Mouse (Mus musculus) myocyte (in vitro differentiated cells): ENCODE results near the gene Ogg1. TPM values are rescaled to one million over a fixed set of nuclear protein-coding genes. Genes with fewer than 3 reads are reported as not detected.

Experiments
- H3K27me3 ChIP-seq: one replicate; pipeline ENCODE4 v1.6.1; 2011; ENCODE audit not compliant: control insufficient read depth, insufficient read depth, insufficient read length
- H3K36me3 ChIP-seq: one replicate; pipeline ENCODE4 v1.6.1; 2011; ENCODE audit not compliant: control insufficient read depth, insufficient read depth
- H3K4me2 ChIP-seq: one replicate; pipeline ENCODE4 v1.6.1; 2011; ENCODE audit warnings: low read depth, control low read depth
- H3K4me3 ChIP-seq: one replicate; pipeline ENCODE4 v1.5.1; 2011; ENCODE audit warnings: mild to moderate bottlenecking, control low read depth, moderate library complexity
- H3K79me2 ChIP-seq: one replicate; pipeline ENCODE4 v1.6.1; 2011; ENCODE audit not compliant: control insufficient read depth, insufficient read depth
- H3ac ChIP-seq: one replicate; pipeline ENCODE4 v1.6.1; 2011; ENCODE audit not compliant: control insufficient read depth, insufficient read length
- CEBPB ChIP-seq: IDR thresholded peaks from 2 replicates; pipeline ENCODE4 v1.6.1; 2011; ENCODE audit warnings: mild to moderate bottlenecking, moderate library complexity; ENCODE audit not compliant: poor library complexity, insufficient read depth, severe bottlenecking
- E2F4 ChIP-seq: IDR thresholded peaks from one replicate; pipeline ENCODE4 v1.6.1; 2011; ENCODE audit warnings: mild to moderate bottlenecking, control low read depth, moderate library complexity; ENCODE audit not compliant: insufficient read depth
- MAX ChIP-seq: IDR thresholded peaks from one replicate; pipeline ENCODE4 v1.6.1; 2011; ENCODE audit warnings: low read depth, mild to moderate bottlenecking, control low read depth
- MYOD1 ChIP-seq, 3 experiments: IDR thresholded peaks; one replicate each; pipeline ENCODE4 v1.6.1; 2011; ENCODE audit warnings: control low read depth in 2 of 3, low read depth in 2 of 3, mild to moderate bottlenecking in 2 of 3, moderate library complexity in 1 of 3; ENCODE audit not compliant: insufficient read length in 2 of 3, control insufficient read depth in 1 of 3
- MYOG ChIP-seq, 3 experiments: IDR thresholded peaks; one replicate each; pipeline ENCODE4 v1.6.1; 2011; ENCODE audit warnings: control low read depth in 2 of 3, low read depth in 2 of 3, mild to moderate bottlenecking in 2 of 3; ENCODE audit not compliant: insufficient read length in 2 of 3, control insufficient read depth in 1 of 3, insufficient read depth in 1 of 3
- POLR2A ChIP-seq: IDR thresholded peaks from one replicate; pipeline ENCODE4 v1.6.1; 2011; ENCODE audit warnings: low read depth, mild to moderate bottlenecking, control low read depth, moderate library complexity; ENCODE audit not compliant: insufficient read length
- POLR2AphosphoS2 ChIP-seq: IDR thresholded peaks from one replicate; pipeline ENCODE4 v1.6.1; 2011; ENCODE audit warnings: low read depth, control low read depth; ENCODE audit not compliant: insufficient read length
- REST ChIP-seq: IDR thresholded peaks from one replicate; pipeline ENCODE4 v1.6.1; 2011; ENCODE audit warnings: mild to moderate bottlenecking, control low read depth, moderate library complexity; ENCODE audit not compliant: insufficient read depth, insufficient read length
- SRF ChIP-seq: IDR thresholded peaks from one replicate; pipeline ENCODE4 v1.6.1; 2011; ENCODE audit warnings: low read depth; ENCODE audit not compliant: control insufficient read depth, insufficient read length
- TCF12 ChIP-seq: IDR thresholded peaks from one replicate; pipeline ENCODE4 v1.6.1; 2011; ENCODE audit warnings: mild to moderate bottlenecking, control low read depth; ENCODE audit not compliant: poor library complexity, insufficient read depth, severe bottlenecking
- TCF3 ChIP-seq: IDR thresholded peaks from one replicate; pipeline ENCODE4 v1.6.1; 2011; ENCODE audit warnings: low read depth, control low read depth; ENCODE audit not compliant: insufficient read length
- USF1 ChIP-seq: IDR thresholded peaks from one replicate; pipeline ENCODE4 v1.6.1; 2011; ENCODE audit warnings: low read depth, mild to moderate bottlenecking, control low read depth, moderate library complexity
- polyA plus RNA-seq: library from polyadenylated mRNA; unstranded; fragments of >200 nt; fragmentation: generic; extraction: Trizol; gene quantifications from one replicate; pipeline ENCODE4 v1.2.1, GENCODE M21; 2012; ENCODE audit warnings: missing spikeins

Gene Ogg1
- 11.8 TPM for polyA plus RNA-seq

DNA sequence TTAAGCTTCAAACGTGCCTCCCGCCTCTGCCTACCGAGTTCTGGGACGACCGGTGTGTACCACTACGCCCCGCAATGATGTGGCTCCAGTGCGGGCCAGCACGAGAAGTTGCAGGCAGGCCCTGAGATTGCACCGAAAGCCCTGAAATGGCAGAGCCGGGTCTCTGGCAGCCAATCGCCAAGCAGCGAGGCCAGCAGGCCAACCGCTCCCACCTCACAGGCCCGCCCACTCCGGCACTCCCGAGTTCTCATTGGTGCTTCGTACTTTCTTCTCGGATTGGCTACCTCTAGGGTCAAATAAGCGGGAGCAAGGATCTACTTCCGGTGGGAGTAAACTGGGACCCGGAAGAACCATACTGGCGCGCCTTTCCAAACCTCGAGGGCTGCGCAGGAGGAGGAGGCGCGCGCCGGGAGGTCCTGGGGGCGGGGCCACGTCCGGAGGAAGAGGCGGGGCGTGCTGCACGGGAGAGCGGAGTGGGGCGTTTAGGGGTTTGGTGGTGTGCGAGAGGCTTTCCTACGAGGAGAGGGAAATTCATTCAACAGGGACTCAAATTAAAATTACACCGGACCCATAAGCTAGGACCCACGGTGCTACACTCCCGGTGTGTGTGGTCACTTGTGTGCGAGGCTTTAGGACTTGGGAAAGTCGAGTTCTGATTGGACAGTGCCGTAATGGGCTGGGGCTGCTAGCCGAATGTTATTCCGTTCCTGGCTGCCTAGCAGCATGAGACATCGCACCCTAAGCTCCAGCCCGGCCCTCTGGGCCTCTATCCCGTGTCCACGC is at the start of gene Ogg1:
Ogg1 (plus strand) TSS at position 440 of the 783 bp plus-strand sequence.
- Histone ChIP-seq H3K4me2 (peak within 1 kb of the TSS; percentile 82), H3K79me2 (no peaks in the 10 kb centered on the region), H3ac (peak within 1 kb of the TSS; percentile 49), H3K27me3 (no peaks in the 10 kb centered on the region), H3K36me3 (peaks cover 34% of the 10 kb centered on the region), H3K4me3 (peak within 1 kb of the TSS; percentile 42)
- TF ChIP-seq USF1 = no peak
- peak in 1 of 3 experiments; percentile 0 for TF ChIP-seq MYOD1 (IDR thresholded peaks at IDR 0.05; ENCODE audit: control insufficient read depth in 1 of 3, insufficient read length in 2 of 3, low read depth in 2 of 3)
- TF ChIP-seq MYOG (IDR thresholded peaks at IDR 0.05; ENCODE audit: control insufficient read depth in 1 of 3, insufficient read depth in 1 of 3, insufficient read length in 2 of 3, low read depth in 2 of 3) = no peak
- TF ChIP-seq MAX = no peak
- TF ChIP-seq E2F4 = peak; percentile 92
- peak; percentile 94 for TF ChIP-seq POLR2A
- TF ChIP-seq TCF12 = no peak
- peak; percentile 74 for TF ChIP-seq SRF
- TF ChIP-seq POLR2AphosphoS2 = peak; percentile 96

GRCm38 (mm10) chr6:113281676-113282075 is 45.1 kb upstream of the Ogg1 start:
- H3K79me2 ChIP-seq = no peaks in the 10 kb centered on the region
- peak; percentile 21 for TF ChIP-seq POLR2AphosphoS2
- TF ChIP-seq REST = no peak
- no peak overlapping the region for H3K4me3 ChIP-seq
- H3ac ChIP-seq = no peak overlapping the region
- H3K4me2 ChIP-seq = no peak overlapping the region
- H3K36me3 ChIP-seq = no peaks in the 10 kb centered on the region
- peaks cover 28% of the 10 kb centered on the region for H3K27me3 ChIP-seq

DNA sequence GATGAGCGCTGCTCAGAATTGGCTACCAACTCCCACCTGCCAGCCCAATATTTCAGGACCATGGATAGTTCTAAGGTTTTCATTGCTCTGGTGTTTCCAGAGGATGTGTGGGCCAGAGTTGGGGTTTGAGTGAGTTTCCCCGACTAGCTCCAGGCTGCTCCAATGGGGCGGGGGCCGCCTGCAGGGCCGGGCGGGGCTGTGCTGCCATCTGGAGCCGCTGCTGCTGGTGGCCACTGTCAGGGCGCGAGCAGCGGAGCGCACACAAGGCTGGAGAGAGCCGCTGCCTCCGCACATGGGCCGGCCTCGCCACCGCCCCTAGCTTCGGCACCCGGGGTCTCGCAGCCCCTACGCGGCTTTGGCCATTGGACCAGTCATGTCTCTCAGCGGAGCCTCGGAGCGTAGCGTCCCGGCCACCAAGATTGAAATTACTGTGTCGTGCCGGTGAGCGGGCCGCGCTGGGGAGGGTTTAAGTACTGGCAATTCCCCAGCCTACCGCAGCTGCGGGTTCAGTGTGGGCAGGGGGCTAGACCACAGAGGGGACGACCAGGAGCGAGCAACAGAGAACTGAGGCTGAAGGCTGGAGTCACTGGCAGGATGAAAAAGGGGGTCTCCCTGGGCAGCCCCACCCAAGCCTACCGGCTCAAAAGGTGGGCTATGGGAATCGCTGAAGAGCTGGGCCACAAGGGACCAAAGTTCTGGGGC is 44.5 kb upstream of the Ogg1 start, which contains the start of gene Cpne9:
Cpne9 (plus strand) TSS at position 207 of the 702 bp plus-strand sequence.
- no peak within 1 kb of the TSS for H3K4me3 ChIP-seq
- H3ac ChIP-seq = no peak within 1 kb of the TSS
- peaks cover 28% of the 10 kb centered on the region for H3K27me3 ChIP-seq
- no peaks in the 10 kb centered on the region for H3K79me2 ChIP-seq
- TF ChIP-seq REST (peak; percentile 44), SRF (no peak)
- no peak within 1 kb of the TSS for H3K4me2 ChIP-seq
- H3K36me3 ChIP-seq = no peaks in the 10 kb centered on the region

DNA sequence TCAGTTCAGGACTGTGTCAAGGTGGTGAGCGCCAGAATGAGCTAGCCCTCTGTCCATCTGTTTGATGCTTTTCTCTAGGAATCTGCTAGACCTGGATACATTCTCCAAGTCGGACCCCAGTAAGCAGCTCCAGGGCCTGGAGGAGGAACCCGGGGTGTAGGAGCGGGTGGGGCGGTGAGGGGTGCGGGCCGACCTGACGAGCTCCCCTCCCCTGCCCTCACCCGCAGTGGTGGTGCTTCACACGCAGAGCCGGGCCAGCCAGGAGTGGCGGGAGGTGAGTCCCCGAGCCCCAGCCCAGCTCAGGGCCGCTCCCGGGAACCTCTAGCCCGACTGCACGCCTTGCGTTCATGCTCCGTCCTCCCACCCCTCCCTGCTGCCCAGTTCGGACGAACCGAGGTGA is 43.8 kb upstream of the Ogg1 start:
- Histone ChIP-seq H3K4me3 (no peak overlapping the region), H3K36me3 (no peaks in the 10 kb centered on the region), H3K27me3 (peaks cover 28% of the 10 kb centered on the region), H3ac (no peak overlapping the region), H3K79me2 (no peaks in the 10 kb centered on the region), H3K4me2 (no peak overlapping the region)
- TF ChIP-seq E2F4 (no peak), TCF3 (no peak), SRF (no peak), TCF12 (no peak), MYOG (IDR thresholded peaks at IDR 0.05; ENCODE audit: control insufficient read depth in 1 of 3, insufficient read depth in 1 of 3, insufficient read length in 2 of 3, low read depth in 2 of 3) (no peak), CEBPB (no peak), POLR2AphosphoS2 (no peak)

DNA sequence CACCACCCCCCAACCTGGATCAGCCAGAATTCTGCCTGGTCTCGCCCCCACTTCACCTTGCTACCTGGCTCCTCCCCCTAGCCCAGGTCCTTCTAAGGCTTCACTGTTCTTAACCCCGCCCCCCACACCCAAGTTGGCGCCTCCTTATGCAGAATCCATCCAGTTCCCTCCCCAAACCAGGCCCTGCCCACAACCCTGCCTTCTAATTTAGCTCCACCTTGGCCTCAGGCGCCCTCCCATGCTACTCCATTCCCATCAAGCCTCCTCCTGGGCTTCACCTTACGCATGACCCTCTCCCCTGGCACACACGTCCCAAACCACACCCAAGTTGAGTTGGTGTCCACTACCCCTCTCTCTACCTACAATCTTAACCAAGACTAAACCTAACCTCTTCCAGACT is 43.3 kb upstream of the Ogg1 start:
- TF ChIP-seq MYOG (IDR thresholded peaks at IDR 0.05; ENCODE audit: control insufficient read depth in 1 of 3, insufficient read depth in 1 of 3, insufficient read length in 2 of 3, low read depth in 2 of 3) (no peak), MYOD1 (IDR thresholded peaks at IDR 0.05; ENCODE audit: control insufficient read depth in 1 of 3, insufficient read length in 2 of 3, low read depth in 2 of 3) (no peak), POLR2A (no peak), CEBPB (no peak), E2F4 (no peak), USF1 (no peak), POLR2AphosphoS2 (no peak), SRF (no peak), REST (no peak), TCF3 (no peak), TCF12 (no peak)
- Histone ChIP-seq H3ac (no peak overlapping the region), H3K27me3 (peaks cover 28% of the 10 kb centered on the region), H3K79me2 (no peaks in the 10 kb centered on the region), H3K36me3 (no peaks in the 10 kb centered on the region), H3K4me3 (no peak overlapping the region), H3K4me2 (no peak overlapping the region)
